Mouse (Mus musculus): ENCODE measurements at regions not wholly inside any gene's neighbourhood (a gene's known extent, or its start where the extent isn't known, plus 50 kb on each side); places are given as distances from the start of the nearest gene placed in this dataset.

- TF ChIP-seq CTCF (IDR thresholded peaks at IDR 0.05 in 2 of 3, conservative IDR thresholded peaks at IDR 0.05 in 1 of 3; ENCODE audit: control insufficient read depth in 1 of 3, insufficient read depth in 1 of 3, low read depth in 2 of 3, low read length in 3 of 3, poor library complexity in 1 of 3, severe bottlenecking in 1 of 3) (no peak), POLR2A (IDR thresholded peaks at IDR 0.05; ENCODE audit: control insufficient read depth in 1 of 2, insufficient read depth in 1 of 2, low read depth in 1 of 2, low read length in 2 of 2, poor library complexity in 1 of 2) (no peak), GATA1 (IDR thresholded peaks at IDR 0.05; ENCODE audit: low read depth, low read length) (no peak), TBP (IDR thresholded peaks at IDR 0.05; ENCODE audit: low read depth, low read length) (no peak), MEF2A (IDR thresholded peaks at IDR 0.05; ENCODE audit: extremely low read depth, insufficient replicate concordance, low read depth, low read length, poor library complexity, severe bottlenecking) (no peak), MYC (IDR thresholded peaks at IDR 0.05; ENCODE audit: low read depth, low read length) (no peak), HCFC1 (IDR thresholded peaks at IDR 0.05; ENCODE audit: low read depth, low read length) (no peak), RAD21 (IDR thresholded peaks at IDR 0.05; ENCODE audit: low read depth, low read length) (no peak), GABPA (IDR thresholded peaks at IDR 0.05; ENCODE audit: low read depth, low read length) (no peak), ZC3H11A (IDR thresholded peaks at IDR 0.05; ENCODE audit: low read depth, low read length) (no peak), ZNF384 (IDR thresholded peaks at IDR 0.05; ENCODE audit: low read depth, low read length) (no peak), ELF1 (IDR thresholded peaks at IDR 0.05; ENCODE audit: low read depth, low read length) (no peak), JUND (IDR thresholded peaks at IDR 0.05; ENCODE audit: low read depth, low read length) (no peak)
These were observed 83.8 kb upstream of the Slc35f3 start for GRCm38 (mm10) chr8:126214571-126214970.

Measured in MEL (cell line).